Mouse (Mus musculus): Measurements from ENCODE around the gene Nfkbie. TPM values are rescaled to one million over a fixed set of nuclear protein-coding genes. Genes with fewer than 3 reads are reported as not detected.

Gene Nfkbie
- polyA plus RNA-seq, 1 experiment: 6.2 TPM

DNA sequence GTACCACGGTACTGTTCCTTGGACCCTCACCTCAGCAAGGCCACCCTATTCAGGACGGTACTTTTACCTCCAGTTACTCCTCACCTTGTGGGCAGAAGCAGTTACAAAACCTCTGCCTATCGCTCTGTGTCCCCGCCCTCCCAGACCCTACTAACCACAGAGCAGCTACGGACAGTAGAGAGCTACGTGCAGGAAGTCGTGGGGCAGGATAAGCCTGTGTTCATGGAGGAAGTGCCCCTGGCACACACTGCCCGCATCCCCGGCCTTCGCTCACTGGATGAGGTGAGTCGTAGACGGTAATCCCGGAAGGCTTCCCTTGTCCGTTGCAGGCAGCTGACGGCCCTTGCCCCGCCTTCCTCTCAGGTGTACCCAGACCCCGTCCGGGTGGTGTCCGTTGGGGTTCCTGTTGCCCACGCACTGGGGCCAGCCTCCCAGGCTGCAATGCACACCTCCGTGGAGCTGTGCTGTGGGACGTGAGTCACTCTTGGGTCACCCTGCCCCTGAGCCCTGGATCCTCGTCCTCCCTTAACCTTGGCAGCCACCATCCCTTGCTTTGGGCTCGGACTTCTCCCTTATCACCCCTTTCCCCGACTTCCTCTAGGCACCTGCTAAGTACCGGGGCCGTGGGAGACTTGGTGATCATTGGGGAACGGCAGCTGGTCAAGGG is 37.8 kb upstream of the Nfkbie start:
- Histone ChIP-seq H3K4me3 (ENCODE audit: insufficient read depth, low read length) (no peak overlapping the region), H3K4me1 (ENCODE audit: control insufficient read depth, insufficient read depth, low read length) (no peaks in the 10 kb centered on the region), H3K27ac (ENCODE audit: insufficient read depth, low read length) (no peak overlapping the region)
- TF ChIP-seq POLR2A (IDR thresholded peaks at IDR 0.05; ENCODE audit: low read depth, low read length) (no peak), CTCF (IDR thresholded peaks at IDR 0.05; ENCODE audit: borderline replicate concordance, insufficient read depth, low read length) (no peak)

DNA sequence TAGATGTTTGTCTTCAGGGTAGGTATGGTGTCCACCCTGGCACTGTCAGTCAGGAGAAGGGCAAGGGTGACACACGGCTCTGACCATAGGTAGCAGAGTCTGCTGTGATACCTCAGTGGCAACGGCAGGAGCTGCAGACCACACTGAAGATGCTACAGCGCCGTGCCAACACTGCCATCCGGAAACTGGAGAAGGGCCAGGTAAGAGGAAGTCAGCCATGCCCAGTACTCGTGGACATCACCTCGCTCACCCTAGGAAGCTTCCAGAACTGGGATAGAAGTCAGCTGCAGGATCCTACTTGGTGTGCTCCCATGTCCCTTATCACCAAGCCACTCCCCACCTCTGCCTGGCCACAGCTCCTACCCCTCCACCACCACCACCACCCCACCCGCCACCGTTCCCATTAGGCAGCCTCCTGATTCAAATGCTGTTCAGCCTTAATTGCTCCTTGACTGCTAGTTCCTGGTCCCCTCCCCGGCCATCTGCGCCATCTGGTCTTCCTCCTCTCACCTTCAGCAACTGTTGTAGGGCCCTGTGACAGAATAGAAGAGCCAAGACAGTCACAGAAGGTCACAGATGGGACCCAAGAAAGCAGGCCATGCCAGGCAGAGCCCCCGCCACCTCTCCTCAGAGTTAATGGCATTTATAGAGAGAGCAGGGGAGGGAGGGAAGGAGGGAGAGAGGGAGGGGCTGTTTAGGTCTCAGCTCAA is 36.6 kb upstream of the Nfkbie start:
- no peaks in the 10 kb centered on the region for H3K4me1 ChIP-seq (ENCODE audit: control insufficient read depth, insufficient read depth, low read length)
- TF ChIP-seq CTCF (IDR thresholded peaks at IDR 0.05; ENCODE audit: borderline replicate concordance, insufficient read depth, low read length): no peak
- no peak for TF ChIP-seq POLR2A (IDR thresholded peaks at IDR 0.05; ENCODE audit: low read depth, low read length)
- H3K4me3 ChIP-seq (ENCODE audit: insufficient read depth, low read length): no peak overlapping the region
- no peak overlapping the region for H3K27ac ChIP-seq (ENCODE audit: insufficient read depth, low read length)

DNA sequence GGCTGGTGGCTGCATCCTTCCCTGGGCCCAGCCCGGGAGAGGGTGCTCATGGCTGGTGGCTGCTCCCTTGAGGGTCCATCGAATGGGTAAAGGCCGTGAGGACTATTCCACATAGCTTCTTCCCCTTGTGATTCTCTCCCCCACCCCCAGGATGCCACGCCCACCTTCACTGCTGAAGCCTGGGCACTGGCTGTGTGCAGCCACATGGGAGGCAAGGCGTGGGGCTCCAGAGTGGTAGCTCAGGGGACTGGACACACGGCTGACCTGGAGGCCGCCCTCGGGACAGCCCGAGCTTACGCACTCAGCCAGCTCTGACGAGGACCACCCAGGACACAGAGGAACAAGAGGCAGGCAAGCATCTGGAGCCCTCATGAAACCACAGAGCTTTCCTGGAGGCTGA is 35.4 kb upstream of the Nfkbie start:
- Histone ChIP-seq H3K4me3 (ENCODE audit: insufficient read depth, low read length) (no peak overlapping the region), H3K4me1 (ENCODE audit: control insufficient read depth, insufficient read depth, low read length) (no peaks in the 10 kb centered on the region), H3K27ac (ENCODE audit: insufficient read depth, low read length) (no peak overlapping the region)
- no peak for TF ChIP-seq CTCF (IDR thresholded peaks at IDR 0.05; ENCODE audit: borderline replicate concordance, insufficient read depth, low read length)
- TF ChIP-seq POLR2A (IDR thresholded peaks at IDR 0.05; ENCODE audit: low read depth, low read length): no peak

DNA sequence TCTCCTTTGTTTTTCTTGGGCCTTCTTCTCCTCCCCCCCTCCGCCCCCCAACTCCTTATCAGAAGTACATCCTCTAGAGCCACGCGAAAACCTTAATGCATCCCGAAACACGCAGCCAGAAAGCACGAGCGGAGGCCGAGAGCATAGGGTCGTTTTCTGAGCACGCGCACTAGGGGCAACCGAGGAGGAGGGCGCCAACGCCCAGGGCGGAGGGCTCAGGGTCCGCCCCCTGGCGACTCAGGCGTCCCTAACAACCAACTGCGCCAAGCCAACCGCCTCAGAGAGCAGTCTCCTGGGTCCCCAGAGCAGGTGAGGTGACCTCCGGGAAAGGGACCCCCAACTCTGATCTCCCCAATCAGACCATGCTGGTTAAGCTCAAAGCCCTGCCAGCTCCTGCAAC is 32.2 kb upstream of the Nfkbie start, which contains the start of gene Tcte1:
Gene Tcte1, plus strand, starts transcription at position 172 of the 400 bp plus-strand sequence.
- TF ChIP-seq CTCF (IDR thresholded peaks at IDR 0.05; ENCODE audit: borderline replicate concordance, insufficient read depth, low read length) (no peak), POLR2A (IDR thresholded peaks at IDR 0.05; ENCODE audit: low read depth, low read length) (no peak)
- H3K4me3 ChIP-seq (ENCODE audit: insufficient read depth, low read length): no peak within 1 kb of the TSS
- no peak within 1 kb of the TSS for H3K27ac ChIP-seq (ENCODE audit: insufficient read depth, low read length)
- H3K4me1 ChIP-seq (ENCODE audit: control insufficient read depth, insufficient read depth, low read length): no peaks in the 10 kb centered on the region

DNA sequence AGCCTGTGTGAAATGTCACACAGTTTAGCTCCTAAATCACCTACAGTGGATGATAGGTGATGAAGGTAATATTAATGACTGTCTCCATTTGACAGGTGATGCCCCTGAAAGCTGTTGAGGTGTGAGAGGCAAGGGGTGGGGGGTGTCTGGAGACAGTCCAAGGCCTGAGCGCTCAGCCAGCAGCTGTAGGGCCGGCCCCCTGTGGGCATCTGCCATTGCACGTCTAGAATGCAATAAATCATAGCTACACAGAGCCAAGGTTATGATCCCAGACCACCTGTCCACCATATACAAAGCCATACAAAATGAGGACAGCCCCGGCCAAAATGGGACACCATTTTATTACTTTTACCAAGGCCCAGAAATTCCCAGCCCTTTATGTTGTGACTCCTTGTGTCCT is 30.5 kb upstream of the Nfkbie start:
- Histone ChIP-seq H3K4me1 (ENCODE audit: control insufficient read depth, insufficient read depth, low read length) (no peaks in the 10 kb centered on the region), H3K4me3 (ENCODE audit: insufficient read depth, low read length) (no peak overlapping the region), H3K27ac (ENCODE audit: insufficient read depth, low read length) (no peak overlapping the region)
- no peak for TF ChIP-seq CTCF (IDR thresholded peaks at IDR 0.05; ENCODE audit: borderline replicate concordance, insufficient read depth, low read length)
- no peak for TF ChIP-seq POLR2A (IDR thresholded peaks at IDR 0.05; ENCODE audit: low read depth, low read length)

DNA sequence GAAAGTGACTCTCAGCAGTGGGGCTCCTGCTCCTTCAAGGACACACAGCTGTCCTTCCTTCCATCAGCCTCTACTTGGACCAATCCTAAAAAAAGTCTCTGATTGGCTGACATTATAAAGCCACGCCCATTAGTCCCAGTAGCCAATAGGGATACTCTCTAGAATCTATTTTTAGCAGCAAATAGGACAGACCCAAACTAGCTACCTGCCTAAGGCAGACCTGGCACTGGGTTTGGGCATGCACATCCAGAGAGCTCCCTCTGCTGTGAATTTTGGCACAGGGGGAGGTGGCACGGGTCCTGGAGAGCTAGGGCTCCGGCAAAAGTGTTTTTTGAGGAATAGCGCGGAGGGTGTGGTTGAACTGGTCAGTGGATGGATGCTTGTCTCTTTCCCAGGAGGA is 28.9 kb upstream of the Nfkbie start:
- no peak for TF ChIP-seq CTCF (IDR thresholded peaks at IDR 0.05; ENCODE audit: borderline replicate concordance, insufficient read depth, low read length)
- TF ChIP-seq POLR2A (IDR thresholded peaks at IDR 0.05; ENCODE audit: low read depth, low read length): no peak
- H3K27ac ChIP-seq (ENCODE audit: insufficient read depth, low read length): no peak overlapping the region

DNA sequence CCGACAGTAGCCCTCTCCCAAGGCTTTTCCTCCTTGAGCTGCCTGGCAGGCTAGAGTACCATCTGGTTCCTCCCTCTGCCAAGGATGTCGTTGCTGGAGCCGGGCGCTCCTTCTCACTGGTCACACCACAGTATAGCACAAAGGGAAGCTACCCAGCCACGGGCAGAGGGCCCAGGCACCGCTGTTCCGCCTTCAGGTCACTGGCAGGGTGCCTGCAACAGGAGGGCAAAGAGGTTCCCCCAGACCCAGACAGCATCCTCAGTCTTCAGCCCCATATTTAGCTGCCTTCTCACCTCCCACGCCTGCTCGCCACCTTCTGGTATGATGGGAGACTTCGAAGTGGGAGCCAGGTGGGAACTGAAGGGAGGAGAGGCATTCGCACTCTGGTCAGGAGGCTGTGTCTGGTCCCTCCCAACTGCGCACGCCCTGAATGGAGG is 25.1 kb upstream of the Nfkbie start:
- no peaks in the 10 kb centered on the region for H3K4me1 ChIP-seq (ENCODE audit: control insufficient read depth, insufficient read depth, low read length)
- no peak overlapping the region for H3K27ac ChIP-seq (ENCODE audit: insufficient read depth, low read length)
- TF ChIP-seq CTCF (IDR thresholded peaks at IDR 0.05; ENCODE audit: borderline replicate concordance, insufficient read depth, low read length): no peak
- TF ChIP-seq POLR2A (IDR thresholded peaks at IDR 0.05; ENCODE audit: low read depth, low read length): no peak
- no peak overlapping the region for H3K4me3 ChIP-seq (ENCODE audit: insufficient read depth, low read length)

More for the DNA sequence above, 28.9 kb upstream of the Nfkbie start:
- Histone ChIP-seq H3K4me3 (ENCODE audit: insufficient read depth, low read length) (no peak overlapping the region), H3K4me1 (ENCODE audit: control insufficient read depth, insufficient read depth, low read length) (no peaks in the 10 kb centered on the region)

DNA sequence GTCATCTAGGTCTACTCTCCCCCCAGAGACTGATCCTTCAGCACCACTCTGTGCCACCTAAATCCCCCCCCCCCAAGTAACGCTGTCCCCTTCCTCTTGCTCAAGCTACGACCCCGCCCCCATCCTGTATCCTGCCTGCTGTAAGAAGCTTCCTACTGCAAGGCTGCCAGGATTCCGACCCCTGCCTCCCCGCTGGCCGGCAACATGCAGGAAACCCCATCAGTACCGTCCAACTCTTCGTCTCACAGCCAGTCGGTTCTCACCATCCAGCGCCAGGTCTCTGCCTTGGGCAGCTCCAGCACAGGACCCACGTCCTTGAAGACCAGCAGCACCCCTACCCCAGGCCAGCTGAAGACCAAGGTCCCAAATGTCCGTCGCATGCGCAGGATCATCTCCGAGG is 22.6 kb upstream of the Nfkbie start:
- TF ChIP-seq CTCF (IDR thresholded peaks at IDR 0.05; ENCODE audit: borderline replicate concordance, insufficient read depth, low read length): no peak
- TF ChIP-seq POLR2A (IDR thresholded peaks at IDR 0.05; ENCODE audit: low read depth, low read length): no peak
- Histone ChIP-seq H3K27ac (ENCODE audit: insufficient read depth, low read length) (no peak overlapping the region), H3K4me1 (ENCODE audit: control insufficient read depth, insufficient read depth, low read length) (no peaks in the 10 kb centered on the region), H3K4me3 (ENCODE audit: insufficient read depth, low read length) (no peak overlapping the region)

DNA sequence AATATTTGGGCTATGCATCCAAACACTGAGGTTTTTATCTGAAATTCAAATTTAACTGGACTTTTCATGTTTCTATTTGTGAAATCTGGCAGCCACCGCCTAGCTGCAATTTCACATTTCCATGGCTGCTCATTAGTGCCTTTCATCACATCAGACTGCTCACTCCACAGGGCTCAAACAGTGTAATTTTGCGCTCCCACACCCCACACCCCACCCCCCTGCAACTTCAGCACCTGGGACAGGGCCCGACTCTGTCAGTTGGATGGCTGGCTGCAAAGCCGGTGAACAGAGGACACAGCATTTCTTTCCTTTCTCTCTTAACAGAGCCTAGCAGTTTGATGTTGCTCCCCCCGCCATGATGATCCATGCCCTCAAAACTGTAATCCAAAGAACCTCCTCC is 19.2 kb upstream of the Nfkbie start:
- no peak for TF ChIP-seq POLR2A (IDR thresholded peaks at IDR 0.05; ENCODE audit: low read depth, low read length)
- TF ChIP-seq CTCF (IDR thresholded peaks at IDR 0.05; ENCODE audit: borderline replicate concordance, insufficient read depth, low read length): no peak
- Histone ChIP-seq H3K4me3 (ENCODE audit: insufficient read depth, low read length) (no peak overlapping the region), H3K4me1 (ENCODE audit: control insufficient read depth, insufficient read depth, low read length) (no peaks in the 10 kb centered on the region), H3K27ac (ENCODE audit: insufficient read depth, low read length) (no peak overlapping the region)

DNA sequence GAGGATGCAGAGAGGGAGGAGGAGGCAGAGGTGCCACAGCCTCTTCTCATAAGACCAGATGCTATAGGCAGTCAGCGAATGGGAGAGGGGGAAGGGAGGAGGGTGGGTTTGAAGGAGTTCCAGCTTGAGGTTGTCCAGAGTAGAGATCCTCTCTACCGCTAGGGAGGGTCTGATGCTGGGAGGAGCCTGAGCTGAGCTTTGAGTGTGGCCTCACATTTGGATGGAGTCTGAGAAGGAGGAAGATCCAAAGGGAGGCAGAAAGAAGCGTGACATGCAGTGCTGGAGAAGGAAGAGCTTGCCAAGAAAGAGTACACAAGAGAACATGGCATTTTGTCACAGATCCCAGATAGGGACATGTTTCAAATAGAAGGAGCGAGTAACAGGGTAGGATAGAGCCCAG is 17.1 kb upstream of the Nfkbie start:
- Histone ChIP-seq H3K4me3 (ENCODE audit: insufficient read depth, low read length) (no peak overlapping the region), H3K4me1 (ENCODE audit: control insufficient read depth, insufficient read depth, low read length) (no peaks in the 10 kb centered on the region), H3K27ac (ENCODE audit: insufficient read depth, low read length) (no peak overlapping the region)
- TF ChIP-seq CTCF (IDR thresholded peaks at IDR 0.05; ENCODE audit: borderline replicate concordance, insufficient read depth, low read length) (no peak), POLR2A (IDR thresholded peaks at IDR 0.05; ENCODE audit: low read depth, low read length) (no peak)

Measured in embryonic fibroblast, embryonic 13.5 days (primary cell).